Mouse (Mus musculus) lung, embryonic 16.5 days (tissue): ENCODE measurements at regions not wholly inside any gene's neighbourhood (a gene's known extent, or its start where the extent isn't known, plus 50 kb on each side); places are given as distances from the start of the nearest gene placed in this dataset.

Source experiments
- ATAC-seq: fragments of 200-750 bp; cut with Nextera tagmentation; 2 replicates; pipeline ENCODE4 v1.8.0; 2017; ENCODE audit warnings: low read depth, mild to moderate bottlenecking, moderate library complexity
- H3K27ac ChIP-seq: fragments of 300-500 bp; sonication (generic); 2 replicates; pipeline ENCODE4 v1.5.1; 2014; ENCODE audit warnings: mild to moderate bottlenecking, control low read depth, low read length
- H3K27me3 ChIP-seq: fragments of 300-500 bp; sonication (generic); 2 replicates; pipeline ENCODE4 v1.6.1; 2014; ENCODE audit warnings: low read depth, low read length, mixed read lengths; ENCODE audit not compliant: control insufficient read depth, insufficient read depth
- H3K36me3 ChIP-seq: fragments of 300-500 bp; sonication (generic); 2 replicates; pipeline ENCODE4 v1.6.1; 2014; ENCODE audit warnings: low read length; ENCODE audit not compliant: control insufficient read depth, insufficient read depth
- H3K4me1 ChIP-seq: fragments of 300-500 bp; sonication (generic); replicated peaks from 2 replicates; pipeline ENCODE4 v1.6.1; 2014; ENCODE audit warnings: low read length, mixed read lengths; ENCODE audit not compliant: control insufficient read depth, insufficient read depth
- H3K4me2 ChIP-seq: fragments of 300-500 bp; sonication (generic); 2 replicates; pipeline ENCODE4 v1.6.1; 2014; ENCODE audit warnings: low read depth, low read length, control low read depth
- H3K4me3 ChIP-seq: fragments of 300-500 bp; sonication (generic); 2 replicates; pipeline ENCODE4 v1.5.1; 2014; ENCODE audit warnings: mild to moderate bottlenecking, low read length, control low read depth
- H3K9ac ChIP-seq: fragments of 300-500 bp; sonication (generic); 2 replicates; pipeline ENCODE4 v1.6.1; 2014; ENCODE audit warnings: low read length, control low read depth
- H3K9me3 ChIP-seq: fragments of 300-500 bp; sonication (generic); 2 replicates; pipeline ENCODE4 v1.6.1; 2016; ENCODE audit warnings: low read length; ENCODE audit not compliant: control insufficient read depth
- WGBS: fragments of 180-500 bp; shearing (Covaris S2); extraction: QIAGEN DNeasy Blood & Tissue Kit; methylation state at CpG from one replicate; pipeline ENCODE4 v1.1.7; 2014; 5-methylcytosine and 5-hydroxymethylcytosine counted together

DNA sequence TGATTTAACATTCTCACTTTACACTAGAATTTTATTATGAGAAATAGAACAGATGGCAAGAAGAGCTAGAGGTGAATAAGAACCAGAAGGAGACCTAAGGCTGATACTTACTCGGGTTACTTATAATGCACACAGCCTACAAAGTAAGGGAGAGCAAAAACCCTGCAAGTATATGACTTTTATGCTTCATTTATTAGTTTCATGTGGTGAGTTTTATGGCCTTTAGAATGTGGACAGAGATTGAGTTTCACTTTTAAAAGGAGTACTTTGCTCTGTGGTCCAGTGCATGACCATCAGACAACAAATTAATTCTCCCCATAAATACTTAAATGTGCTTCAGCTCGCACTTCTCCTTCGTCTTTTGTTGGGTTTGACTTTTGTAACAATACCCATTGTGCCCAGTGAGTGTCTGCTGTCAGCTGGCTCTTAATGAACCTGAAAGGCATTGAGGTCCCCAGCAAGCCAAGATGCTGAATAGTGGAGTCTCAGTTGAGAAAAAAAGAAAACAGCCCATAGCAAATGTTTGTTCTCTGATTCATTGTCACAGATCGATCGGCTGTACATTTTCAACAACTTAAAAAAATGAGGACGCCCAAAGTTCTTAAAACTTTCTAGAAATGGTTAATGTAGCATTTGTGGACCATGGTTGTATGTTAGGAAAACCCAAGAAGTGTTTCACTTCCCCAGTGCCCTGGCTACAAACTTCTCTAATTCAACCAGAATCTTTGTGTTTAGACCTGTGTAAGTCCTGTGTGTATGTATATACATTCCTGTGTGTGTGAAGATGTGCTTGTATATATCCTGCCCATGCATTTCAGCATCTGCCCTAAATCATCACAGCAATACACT lies 194.5 kb downstream of the Gm5426 start:
- H3K27ac ChIP-seq, result no peak overlapping the region
- no peak overlapping the region for H3K9ac ChIP-seq
- no peak for ATAC-seq
- H3K4me2 ChIP-seq, result no peak overlapping the region
- H3K4me3 ChIP-seq, result no peak overlapping the region
- no peaks in the 10 kb centered on the region for H3K9me3 ChIP-seq
- H3K27me3 ChIP-seq, result no peaks in the 10 kb centered on the region
- H3K4me1 ChIP-seq, result no peaks in the 10 kb centered on the region
- no peaks in the 10 kb centered on the region for H3K36me3 ChIP-seq
- 75% methylated on average over 6 of the region's 6 CpGs for WGBS

DNA sequence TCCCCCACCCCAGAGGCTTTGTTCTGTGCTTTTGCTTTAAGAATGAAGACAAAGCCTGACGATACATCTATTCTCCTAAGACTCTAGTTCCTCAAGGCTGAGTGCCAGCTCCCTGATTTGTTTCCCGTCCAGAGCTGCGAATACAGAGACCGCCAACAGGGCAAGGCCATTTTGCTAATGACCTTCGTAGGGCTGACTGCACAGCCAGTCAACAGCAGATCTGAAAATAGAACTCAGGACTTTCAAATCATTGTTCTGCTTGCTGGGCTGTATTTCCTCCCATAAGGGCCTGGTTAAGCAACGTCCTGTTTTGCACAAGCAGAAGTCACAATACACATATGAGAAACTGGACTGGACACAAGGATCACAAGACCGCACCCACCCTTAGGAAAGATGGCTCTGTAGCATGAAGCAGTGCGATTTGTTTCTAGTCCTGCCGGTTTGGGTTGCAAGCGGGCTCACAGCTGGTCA lies 196.4 kb downstream of the Gm5426 start:
- no peak overlapping the region for H3K4me2 ChIP-seq
- no peaks in the 10 kb centered on the region for H3K4me1 ChIP-seq
- 55% methylated on average over 10 of the region's 10 CpGs for WGBS
- H3K27me3 ChIP-seq, result no peaks in the 10 kb centered on the region
- H3K9me3 ChIP-seq, result no peaks in the 10 kb centered on the region
- H3K36me3 ChIP-seq, result no peaks in the 10 kb centered on the region
- H3K4me3 ChIP-seq, result no peak overlapping the region
- H3K27ac ChIP-seq, result peak overlapping the region; percentile 37
- ATAC-seq, result peak; percentile 72
- no peak overlapping the region for H3K9ac ChIP-seq

DNA sequence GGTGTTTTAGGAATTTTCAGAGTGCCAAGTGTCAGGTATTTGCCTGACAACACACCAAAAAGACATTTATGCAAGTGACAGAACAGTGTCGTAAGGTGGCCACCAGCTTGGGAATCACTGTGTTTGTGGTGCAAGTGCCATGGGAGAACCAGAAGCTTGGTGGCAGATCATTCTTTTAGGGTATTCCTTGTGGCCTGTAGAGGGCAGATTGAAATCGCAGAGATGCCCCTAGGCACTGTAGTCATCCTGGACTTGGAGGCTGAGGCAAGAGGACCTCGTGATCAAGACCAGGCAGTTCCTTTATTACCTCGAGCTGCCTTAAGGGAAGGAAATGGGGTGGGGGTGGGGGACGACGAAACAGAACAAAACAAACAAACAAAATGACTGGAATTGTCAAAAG lies 196.8 kb downstream of the Gm5426 start:
- 61% methylated on average over 6 of the region's 6 CpGs for WGBS
- Histone ChIP-seq H3K4me2 (no peak overlapping the region), H3K9me3 (no peaks in the 10 kb centered on the region), H3K9ac (no peak overlapping the region), H3K4me3 (no peak overlapping the region), H3K36me3 (no peaks in the 10 kb centered on the region), H3K27ac (peak overlapping the region; percentile 28; the same call in 1 of the 2 replicates), H3K27me3 (no peaks in the 10 kb centered on the region), H3K4me1 (no peaks in the 10 kb centered on the region)
- no peak for ATAC-seq

DNA sequence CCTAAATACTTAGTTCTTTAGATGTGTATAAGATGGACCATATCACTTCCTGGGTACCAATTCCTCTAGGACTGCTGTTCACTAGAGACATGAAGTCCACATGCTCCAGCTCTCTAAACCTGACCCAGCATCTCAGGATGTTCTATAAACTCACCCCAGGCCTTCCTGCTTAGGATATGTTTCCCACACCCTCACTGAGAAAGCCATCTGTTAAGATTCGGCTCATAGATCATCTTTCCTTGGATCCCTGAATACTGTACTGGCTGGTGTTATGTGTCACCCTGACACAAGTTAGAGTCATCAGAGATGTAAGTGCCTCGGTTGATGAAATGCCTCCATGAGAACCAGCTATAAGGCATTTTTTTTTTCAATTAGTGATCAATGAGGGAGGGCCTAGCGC lies 199.9 kb downstream of the Gm5426 start:
- H3K4me2 ChIP-seq, result no peak overlapping the region
- no peaks in the 10 kb centered on the region for H3K27me3 ChIP-seq
- no peaks in the 10 kb centered on the region for H3K36me3 ChIP-seq
- H3K9ac ChIP-seq, result no peak overlapping the region
- 82% methylated on average over 3 of the region's 3 CpGs for WGBS
- H3K4me3 ChIP-seq, result no peak overlapping the region
- H3K9me3 ChIP-seq, result no peaks in the 10 kb centered on the region
- ATAC-seq, result no peak
- H3K4me1 ChIP-seq, result peaks cover 4% of the 10 kb centered on the region; the same call in 1 of the 2 replicates
- no peak overlapping the region for H3K27ac ChIP-seq

DNA sequence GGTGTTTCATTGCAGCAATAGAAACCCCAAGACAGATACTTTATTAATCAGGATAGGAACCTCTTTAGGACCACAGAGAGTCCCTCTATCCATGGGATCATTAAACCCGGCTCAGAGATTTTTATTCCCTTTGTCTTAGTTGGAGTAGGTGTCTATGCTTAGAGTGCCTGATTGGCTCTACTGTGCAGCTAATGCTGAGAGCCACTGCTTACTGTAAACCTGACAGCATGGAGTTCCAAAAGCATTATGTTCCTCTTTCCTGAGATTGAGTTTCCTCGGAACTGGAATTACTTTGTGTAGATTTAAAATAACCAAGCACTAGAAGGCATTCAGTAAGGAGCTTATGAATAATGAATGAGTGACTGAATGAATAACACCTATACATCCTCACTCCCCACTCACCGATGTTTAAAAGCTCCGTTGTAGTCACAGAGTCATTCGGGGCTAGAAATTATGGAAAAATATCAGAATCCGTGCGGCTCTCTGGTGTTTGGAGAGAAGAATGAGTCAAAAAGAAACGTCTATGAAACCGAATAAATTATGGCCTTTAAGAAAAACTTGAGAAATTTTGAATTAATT lies 200.8 kb downstream of the Gm5426 start:
- Histone ChIP-seq H3K9ac (no peak overlapping the region), H3K9me3 (no peaks in the 10 kb centered on the region), H3K27me3 (no peaks in the 10 kb centered on the region), H3K27ac (peak overlapping the region; percentile 86), H3K4me3 (no peak overlapping the region), H3K4me1 (peaks cover 4% of the 10 kb centered on the region; the same call in 1 of the 2 replicates), H3K4me2 (no peak overlapping the region), H3K36me3 (no peaks in the 10 kb centered on the region)
- WGBS, result 84% methylated on average over 9 of the region's 9 CpGs
- ATAC-seq, result no peak

DNA sequence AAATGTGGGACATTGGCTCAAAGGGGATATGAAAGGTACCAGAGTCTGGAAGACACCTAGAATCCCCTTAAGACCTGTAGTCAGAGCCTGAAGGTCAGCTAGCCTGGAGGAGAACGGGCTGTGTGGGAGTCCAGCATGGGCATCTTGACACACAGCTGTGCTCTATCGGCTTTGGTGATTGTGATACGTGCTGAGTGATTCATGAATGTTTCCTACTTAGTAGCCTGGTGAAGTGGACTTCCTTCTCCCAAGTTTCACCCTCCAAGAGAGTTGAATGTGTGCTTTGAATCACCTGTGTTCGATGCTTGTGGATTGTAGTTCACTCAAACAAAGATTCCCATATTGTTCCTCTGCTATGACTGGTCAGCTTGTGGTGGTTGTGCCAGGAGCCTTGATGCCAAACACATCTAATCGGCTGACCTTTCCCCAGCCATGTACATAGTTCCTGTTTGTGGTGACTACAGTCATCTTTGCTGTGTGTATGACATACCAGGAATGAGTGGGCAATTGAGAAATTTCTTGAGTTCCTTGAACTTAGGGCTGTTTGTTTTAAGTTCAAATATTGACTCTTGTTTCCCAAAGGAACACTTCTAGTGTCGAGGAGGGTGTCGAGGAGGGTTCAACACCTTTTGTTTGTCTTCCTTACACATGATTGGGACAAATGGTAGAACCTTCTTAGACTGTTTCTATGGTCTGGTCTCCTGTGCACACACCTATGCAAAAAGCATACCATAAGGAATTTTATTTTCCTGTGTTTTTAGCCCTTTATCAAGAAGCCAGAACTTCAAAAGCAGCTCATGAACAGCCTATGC lies 201.6 kb downstream of the Gm5426 start:
- Histone ChIP-seq H3K4me2 (no peak overlapping the region), H3K9ac (no peak overlapping the region), H3K4me1 (peaks cover 10% of the 10 kb centered on the region; the same call in 1 of the 2 replicates), H3K27ac (peak overlapping the region; percentile 86), H3K27me3 (no peaks in the 10 kb centered on the region), H3K4me3 (no peak overlapping the region), H3K9me3 (no peaks in the 10 kb centered on the region), H3K36me3 (no peaks in the 10 kb centered on the region)
- 30% methylated on average over 7 of the region's 7 CpGs for WGBS
- peak; percentile 86 for ATAC-seq

DNA sequence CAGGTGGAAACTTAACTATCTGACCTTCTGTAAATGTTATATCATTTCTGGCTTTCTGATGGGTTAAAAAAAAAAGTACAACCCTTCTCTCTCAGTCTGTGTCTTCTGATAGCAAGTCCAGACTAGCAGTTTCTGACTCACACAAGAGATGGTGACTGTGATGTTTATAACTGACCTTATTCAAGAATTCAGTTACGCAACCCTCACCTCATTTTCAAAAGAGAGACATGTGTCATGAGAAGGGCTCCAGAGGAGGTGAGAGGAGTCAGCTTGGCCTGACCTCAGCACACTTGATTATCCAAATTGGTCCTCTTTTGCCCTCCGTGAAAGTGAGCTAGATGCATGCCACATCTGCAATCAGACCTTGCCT lies 202.2 kb downstream of the Gm5426 start:
- Histone ChIP-seq H3K9ac (no peak overlapping the region), H3K4me2 (no peak overlapping the region), H3K36me3 (no peaks in the 10 kb centered on the region), H3K27ac (peak overlapping the region; percentile 86), H3K4me3 (no peak overlapping the region), H3K9me3 (no peaks in the 10 kb centered on the region), H3K4me1 (peaks cover 10% of the 10 kb centered on the region; the same call in 1 of the 2 replicates), H3K27me3 (no peaks in the 10 kb centered on the region)
- 47% methylated on average over 2 of the region's 2 CpGs for WGBS
- no peak for ATAC-seq

DNA sequence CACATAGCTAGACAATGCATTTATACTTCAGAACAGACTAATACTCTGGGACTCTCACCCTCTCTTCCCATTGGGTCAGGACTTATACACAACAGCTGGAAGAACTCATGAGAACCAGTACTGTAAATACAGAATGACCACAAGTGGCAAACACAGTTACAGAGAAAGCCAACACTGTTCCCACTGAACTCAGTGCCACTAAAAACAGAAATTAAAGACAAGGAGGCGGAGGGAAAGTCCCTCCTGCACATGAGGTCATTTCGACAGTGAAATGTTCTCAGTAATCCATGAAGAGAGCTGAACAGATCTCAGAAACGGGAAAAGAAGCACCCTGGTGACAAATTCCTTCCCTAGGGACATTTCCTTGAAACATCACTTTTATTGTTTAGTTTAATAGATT lies 206.1 kb downstream of the Gm5426 start:
- Histone ChIP-seq H3K27ac (no peak overlapping the region), H3K27me3 (no peaks in the 10 kb centered on the region), H3K9ac (no peak overlapping the region), H3K4me1 (peaks cover 10% of the 10 kb centered on the region; the same call in 1 of the 2 replicates), H3K4me3 (no peak overlapping the region), H3K9me3 (no peaks in the 10 kb centered on the region), H3K4me2 (no peak overlapping the region), H3K36me3 (no peaks in the 10 kb centered on the region)
- 59% methylated on average over 3 of the region's 3 CpGs for whole genome bisulfite sequencing
- peak; percentile 56 for ATAC-seq

DNA sequence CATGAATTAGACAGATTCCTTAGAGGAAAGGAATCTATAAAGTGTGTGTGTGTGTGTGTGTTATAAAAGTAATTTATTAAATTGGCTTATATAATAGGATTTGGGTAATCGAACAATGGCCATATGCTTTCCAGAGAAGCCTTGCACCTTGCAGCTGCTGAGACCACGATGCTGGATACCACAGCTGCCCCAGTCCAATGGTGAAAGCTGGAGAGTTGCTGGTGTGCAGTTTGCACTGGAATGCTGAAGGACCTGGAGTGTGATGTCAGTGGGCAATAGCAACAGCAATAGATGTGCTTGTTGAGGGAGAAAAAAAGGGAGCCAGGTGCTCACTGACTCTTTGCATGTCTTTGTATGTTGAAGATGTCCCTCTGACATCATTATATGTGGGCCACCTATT lies 207.3 kb downstream of the Gm5426 start:
- H3K4me2 ChIP-seq, result no peak overlapping the region

More for the DNA sequence above, 207.3 kb downstream of the Gm5426 start:
- H3K9me3 ChIP-seq, result no peaks in the 10 kb centered on the region
- WGBS, result 82% methylated on average over 2 of the region's 2 CpGs
- no peak overlapping the region for H3K4me3 ChIP-seq
- H3K36me3 ChIP-seq, result no peaks in the 10 kb centered on the region
- peaks cover 10% of the 10 kb centered on the region; the same call in 1 of the 2 replicates for H3K4me1 ChIP-seq
- H3K27me3 ChIP-seq, result no peaks in the 10 kb centered on the region
- H3K27ac ChIP-seq, result no peak overlapping the region
- no peak overlapping the region for H3K9ac ChIP-seq
- ATAC-seq, result no peak
